Mouse (Mus musculus): ENCODE measurements around the gene Scrt2. TPM values are rescaled to one million over a fixed set of nuclear protein-coding genes. Genes with fewer than 3 reads are reported as not detected.

The Scrt2 gene
- total RNA-seq, 2 experiments from 2014 or later = 0.53 to 0.59 TPM

- DNase-seq (ENCODE audit: low spot score in 2 of 2) = no peak
Measured at GRCm38 (mm10) chr2:152142571-152142970, 61.2 kb downstream of the Scrt2 start.

- DNase-seq (ENCODE audit: low spot score in 2 of 2) = peak in 1 of 2 experiments; percentile 27
Measured at GRCm38 (mm10) chr2:152143279-152144157, 62.2 kb downstream of the Scrt2 start, which contains the start of gene Tcf15. Gene Tcf15 (plus strand): TSS chr2:152143561.

- no peak for DNase-seq (ENCODE audit: low spot score in 2 of 2)
Measured at GRCm38 (mm10) chr2:152144158-152144450, 62.8 kb downstream of the Scrt2 start.

GRCm38 (mm10) chr2:152144501-152144900 lies 63.2 kb downstream of the Scrt2 start:
- no peak for DNase-seq (ENCODE audit: low spot score in 2 of 2)

Other genes with a start within 250 kb of the Scrt2 start
- gene Rspo4, start 238.6 kb upstream of the Scrt2 start, total RNA-seq (2021) = under 1 TPM; 0.20 to 0.39 TPM
- under 1 TPM; 0.48 to 0.62 TPM for gene Angpt4, start 170.3 kb upstream of the Scrt2 start, total RNA-seq (2021)
- 10 to 100 TPM; 13.1 to 13.4 TPM for gene Fam110a, start 101.3 kb upstream of the Scrt2 start, total RNA-seq (2021)
- 1 to 10 TPM; 2.4 to 6.2 TPM for gene Slc52a3, start 85.0 kb upstream of the Scrt2 start, total RNA-seq (2021)
- 10 to 100 TPM; 47.2 to 58.2 TPM for gene Srxn1, start 24.0 kb downstream of the Scrt2 start, total RNA-seq (2021)
- 1 to 10 TPM; 7.7 to 9.3 TPM for gene Tcf15, start 62.0 kb downstream of the Scrt2 start, total RNA-seq (2021)
- 100 to 1,000 TPM; 103 to 106 TPM for gene Csnk2a1, start 145.3 kb downstream of the Scrt2 start, total RNA-seq (2021)
- gene Tbc1d20, start 212.3 kb downstream of the Scrt2 start, total RNA-seq (2021) = 100 to 1,000 TPM in 1 of 2 experiments, 10 to 100 TPM in 1; 93.0 to 101 TPM

Measured in adrenal gland, postnatal 4 days (tissue).